Mouse (Mus musculus): ENCODE results near the gene Zfp473.
"Not testable (repeated sequence)": the region's sequence is repeated elsewhere in the genome, so short reads cannot be mapped to it uniquely, and the experiment has no call there.

Gene Zfp473

GRCm38 (mm10) chr7:44709881-44710280, 41.0 kb downstream of the Zfp473 start:
- no peak for DNase-seq (ENCODE audit: low spot score)

GRCm38 (mm10) chr7:44708574-44708973, 42.3 kb downstream of the Zfp473 start, which contains the start of gene Izumo2:
TSS of gene Izumo2 (plus strand) at chr7:44708742.
- no peak for DNase-seq (ENCODE audit: low spot score)

GRCm38 (mm10) chr7:44708093-44708492, 42.8 kb downstream of the Zfp473 start:
- DNase-seq (ENCODE audit: low spot score), result not testable (repeated sequence)

GRCm38 (mm10) chr7:44707169-44707675, 43.6 kb downstream of the Zfp473 start:
- DNase-seq (ENCODE audit: low spot score), result no peak

- DNase-seq (ENCODE audit: low spot score), result no peak
Observed at GRCm38 (mm10) chr7:44706322-44706721, 44.5 kb downstream of the Zfp473 start.

- DNase-seq (ENCODE audit: low spot score), result no peak
Observed at GRCm38 (mm10) chr7:44705086-44705485, 45.8 kb downstream of the Zfp473 start.

GRCm38 (mm10) chr7:44704363-44704762, 46.5 kb downstream of the Zfp473 start:
- DNase-seq (ENCODE audit: low spot score), result no peak

GRCm38 (mm10) chr7:44702985-44703384, 47.9 kb downstream of the Zfp473 start:
- DNase-seq (ENCODE audit: low spot score), result no peak

GRCm38 (mm10) chr7:44701921-44702320, 48.9 kb downstream of the Zfp473 start:
- DNase-seq (ENCODE audit: low spot score), result no peak

- no peak for DNase-seq (ENCODE audit: low spot score)
Observed at GRCm38 (mm10) chr7:44697980-44698379, 52.9 kb downstream of the Zfp473 start.

GRCm38 (mm10) chr7:44697191-44697710, 53.6 kb downstream of the Zfp473 start:
- DNase-seq (ENCODE audit: low spot score), result peak; percentile 33

- DNase-seq (ENCODE audit: low spot score), result no peak
Observed at GRCm38 (mm10) chr7:44695223-44695622, 55.6 kb downstream of the Zfp473 start.

GRCm38 (mm10) chr7:44693427-44694175, 57.2 kb downstream of the Zfp473 start:
- DNase-seq (ENCODE audit: low spot score), result no peak

- no peak for DNase-seq (ENCODE audit: low spot score)
Observed at GRCm38 (mm10) chr7:44689331-44689730, 61.5 kb downstream of the Zfp473 start.

- no peak for DNase-seq (ENCODE audit: low spot score)
Observed at GRCm38 (mm10) chr7:44688890-44689289, 62.0 kb downstream of the Zfp473 start.

- no peak for DNase-seq (ENCODE audit: low spot score)
Observed at GRCm38 (mm10) chr7:44685531-44686402, 65.1 kb downstream of the Zfp473 start.

- no peak for DNase-seq (ENCODE audit: low spot score)
Observed at GRCm38 (mm10) chr7:44683656-44684055, 67.2 kb downstream of the Zfp473 start.
